ENCODE assay signal across 8 mouse cellular contexts in genomic region chr2:26039951-26040350, GRCm38 (mm10). TPM values are rescaled to one million over a fixed set of nuclear protein-coding genes. Genes with fewer than 3 reads are reported as not detected.
DNase-seq lines count a peak whose midpoint lies in the region; ATAC-seq and TF ChIP-seq lines count a peak whose summit lies in the region.

No protein-coding gene starts in this region.

- H3K4me3 ChIP-seq in stomach, postnatal 0 days (ENCODE audit: low read depth, low read length), result no peak overlapping the region

- H3K4me2 ChIP-seq in stomach, postnatal 0 days (replicated peaks; ENCODE audit: low read depth), result no peak overlapping the region

- intact Hi-C loops in heart, postnatal 10 days (cut with DNase I), result no loop called here

- H3K27ac ChIP-seq in stomach, postnatal 0 days (replicated peaks), result no peak overlapping the region

- H3K9me3 ChIP-seq in stomach, postnatal 0 days (ENCODE audit: control insufficient read depth, low read length), result no peaks in the 10 kb centered on the region

- H3K9ac ChIP-seq in stomach, postnatal 0 days (ENCODE audit: low read length), result no peak overlapping the region

- TF ChIP-seq EP300 in stomach, postnatal 0 days (optimal IDR thresholded peaks at IDR 0.05), result no peak

- H3K27me3 ChIP-seq in stomach, postnatal 0 days (ENCODE audit: control insufficient read depth, insufficient read depth, low read length), result no peaks in the 10 kb centered on the region

- 41% methylated on average over 14 of the region's 14 CpGs for WGBS in stomach, postnatal 0 days

- ATAC-seq in stomach, postnatal 0 days (ENCODE audit: low FRiP score, low TSS enrichment), result no peak

- no peak for TF ChIP-seq CTCF in stomach, postnatal 0 days (IDR thresholded peaks at IDR 0.05; ENCODE audit: low read depth)

- no peaks in the 10 kb centered on the region for H3K4me1 ChIP-seq in stomach, postnatal 0 days (replicated peaks; ENCODE audit: control insufficient read depth, insufficient read depth)

- no peaks in the 10 kb centered on the region for H3K36me3 ChIP-seq in stomach, postnatal 0 days (ENCODE audit: control insufficient read depth, insufficient read depth, low read length)

- peak; percentile 23 to 33 for DNase-seq in heart, postnatal 10 days
- DNase-seq in heart, adult 9 months (ENCODE audit: low spot score in 2 of 2), result no peak
- peak; percentile 68 for DNase-seq in retina, postnatal 1 day
- DNase-seq in retina, embryonic 14.5 days (ENCODE audit: low spot score), result no peak
- peak; percentile 62 to 73 for DNase-seq in layer of hippocampus, adult 8-10 months (ENCODE audit: low spot score in 2 of 2)
- DNase-seq in stomach, postnatal 0 days (ENCODE audit: low spot score), result peak; percentile 34
- no peak for DNase-seq in lung, adult 18-20 months
- no peak for DNase-seq in spleen, postnatal 14 days (ENCODE audit: low spot score in 2 of 2)

RNA-seq across cellular contexts. Expression of gene Ubac1, which starts 18.4 kb away (rescaled TPM):
- 10 to 100 TPM; 71.6 to 76.9 TPM for total RNA-seq in heart, postnatal 10 days (2021)
- total RNA-seq in layer of hippocampus, adult 8-10 months (2022), result 10 to 100 TPM; 46.4 to 57.2 (median 52.6) TPM
- 47.7 and 49.1 TPM in 2 replicates for polyA plus RNA-seq in stomach, postnatal 0 days (2015; fragmentation: Nextera tagmentation; extraction: Ambion mirVana)

RNA-seq across cellular contexts. Expression of gene Camsap1, which starts 56.9 kb away (rescaled TPM):
- total RNA-seq in heart, postnatal 10 days (2021), result 10 to 100 TPM; 36.3 to 37.1 TPM
- 100 to 1,000 TPM; 126 to 157 (median 135) TPM for total RNA-seq in layer of hippocampus, adult 8-10 months (2022)
- 4.2 and 6.5 TPM in 2 replicates for polyA plus RNA-seq in stomach, postnatal 0 days (2015; fragmentation: Nextera tagmentation; extraction: Ambion mirVana)

Comparison
In these comparisons a context has a peak if more than half of its experiments do, and no peak if none do; other contexts are left out.
1. DNase-seq: peak in heart, postnatal 10 days (2 of 2), retina, postnatal 1 day (single experiment), layer of hippocampus, adult 8-10 months (2 of 2) and stomach, postnatal 0 days (single experiment); none in heart, adult 9 months (0 of 2), retina, embryonic 14.5 days (single experiment), lung, adult 18-20 months (0 of 2) and spleen, postnatal 14 days (0 of 2).